Mouse (Mus musculus): ENCODE data around the gene Spata1. TPM values are rescaled to one million over a fixed set of nuclear protein-coding genes. Genes with fewer than 3 reads are reported as not detected.
A peak's percentile ranks its signal among the peaks of the same experiment; 100 is the strongest.

Gene Spata1
- polyA plus RNA-seq, 1 experiment: 0.56 TPM

DNA sequence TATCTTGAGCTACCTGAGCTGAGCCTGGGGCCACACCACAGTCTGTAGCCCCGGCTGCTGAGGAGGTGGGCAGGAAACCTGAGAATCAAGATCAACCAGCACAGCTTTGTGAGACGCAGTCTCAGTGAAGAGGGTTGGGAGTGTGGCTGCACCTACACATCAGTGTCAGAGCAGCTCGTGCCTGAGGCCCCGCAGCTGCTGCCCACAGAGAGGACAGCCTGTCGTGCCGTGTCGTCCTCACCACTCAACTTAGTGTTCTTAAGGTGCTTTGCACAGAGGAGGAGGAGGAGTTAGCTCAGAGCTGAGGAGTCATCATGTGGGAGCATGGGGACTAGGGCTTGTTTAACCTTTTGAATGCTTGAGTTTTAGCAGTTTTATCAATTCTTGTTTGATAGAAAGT is 73.7 kb downstream of the Spata1 start:
- no peak for TF ChIP-seq GATA1 (IDR thresholded peaks at IDR 0.05; ENCODE audit: borderline replicate concordance, low read length)
- no peak for TF ChIP-seq FLI1 (IDR thresholded peaks at IDR 0.05; ENCODE audit: low read length)
- Histone ChIP-seq H3K36me3 (replicated peaks; ENCODE audit: low read length) (peaks cover 91% of the 10 kb centered on the region), H3K4me1 (peaks cover 72% of the 10 kb centered on the region), H3K27me3 (replicated peaks) (peaks cover 1% of the 10 kb centered on the region), H3K4me3 (replicated peaks) (peak overlapping the region; percentile 12), H3K9me3 (no peaks in the 10 kb centered on the region)

DNA sequence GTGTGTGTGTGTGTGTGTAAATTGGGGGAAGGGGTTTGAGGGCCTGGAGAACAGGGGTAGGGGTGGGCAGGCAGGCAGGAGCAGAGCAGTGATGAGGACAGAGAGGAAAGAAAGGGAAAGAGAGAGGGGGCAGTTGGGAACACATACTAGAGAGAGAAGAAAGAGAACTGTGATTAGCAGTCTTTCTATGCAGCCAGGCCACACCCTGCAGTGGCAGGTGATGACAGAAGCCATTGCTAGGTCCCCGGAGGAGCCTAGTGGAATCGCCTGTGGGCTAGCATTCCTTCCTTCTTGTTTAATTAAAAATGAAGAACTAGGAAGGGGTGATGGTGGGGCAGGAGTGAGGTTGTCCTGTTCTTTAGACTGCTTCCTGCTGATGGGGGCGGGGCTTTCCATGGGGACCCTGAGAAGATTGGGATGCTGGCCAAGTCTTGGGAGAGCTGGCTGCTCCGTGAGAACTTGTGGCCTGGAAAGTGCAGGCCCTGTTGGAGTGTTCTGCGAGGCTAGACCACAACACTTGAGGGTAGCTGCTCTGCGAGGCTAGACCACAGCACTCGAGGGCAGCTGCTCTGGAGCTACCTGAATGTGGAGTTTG is 75.2 kb downstream of the Spata1 start:
- H3K4me1 ChIP-seq: peaks cover 72% of the 10 kb centered on the region
- H3K9me3 ChIP-seq: no peaks in the 10 kb centered on the region
- no peak for TF ChIP-seq FLI1 (IDR thresholded peaks at IDR 0.05; ENCODE audit: low read length)
- no peak for TF ChIP-seq GATA1 (IDR thresholded peaks at IDR 0.05; ENCODE audit: borderline replicate concordance, low read length)
- H3K36me3 ChIP-seq (replicated peaks; ENCODE audit: low read length): peaks cover 90% of the 10 kb centered on the region
- H3K4me3 ChIP-seq (replicated peaks): no peak overlapping the region
- peaks cover 3% of the 10 kb centered on the region for H3K27me3 ChIP-seq (replicated peaks)

DNA sequence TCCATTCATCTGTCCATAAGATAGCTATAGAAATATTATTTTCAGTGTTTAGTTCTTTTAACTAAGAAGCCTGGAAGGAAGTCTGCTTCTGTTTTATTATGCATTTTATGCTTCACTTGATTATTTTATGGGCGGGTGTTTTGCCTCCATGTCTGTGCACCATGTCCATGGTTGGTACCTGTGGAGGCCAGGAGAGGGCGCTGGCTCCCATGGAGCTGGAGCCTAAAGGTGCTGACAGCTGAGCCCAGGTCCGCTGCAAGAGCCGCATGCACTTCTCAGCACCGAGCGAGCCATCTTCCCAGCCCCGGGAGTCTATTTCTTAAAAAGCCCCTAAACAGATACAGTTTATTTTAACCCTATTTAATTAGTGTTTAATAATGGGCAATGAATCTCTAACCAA is 75.8 kb downstream of the Spata1 start:
- peaks cover 90% of the 10 kb centered on the region for H3K36me3 ChIP-seq (replicated peaks; ENCODE audit: low read length)
- H3K4me3 ChIP-seq (replicated peaks): no peak overlapping the region
- H3K4me1 ChIP-seq: peaks cover 75% of the 10 kb centered on the region
- TF ChIP-seq FLI1 (IDR thresholded peaks at IDR 0.05; ENCODE audit: low read length): no peak
- TF ChIP-seq GATA1 (IDR thresholded peaks at IDR 0.05; ENCODE audit: borderline replicate concordance, low read length): no peak
- H3K9me3 ChIP-seq: no peaks in the 10 kb centered on the region
- H3K27me3 ChIP-seq (replicated peaks): peaks cover 3% of the 10 kb centered on the region

DNA sequence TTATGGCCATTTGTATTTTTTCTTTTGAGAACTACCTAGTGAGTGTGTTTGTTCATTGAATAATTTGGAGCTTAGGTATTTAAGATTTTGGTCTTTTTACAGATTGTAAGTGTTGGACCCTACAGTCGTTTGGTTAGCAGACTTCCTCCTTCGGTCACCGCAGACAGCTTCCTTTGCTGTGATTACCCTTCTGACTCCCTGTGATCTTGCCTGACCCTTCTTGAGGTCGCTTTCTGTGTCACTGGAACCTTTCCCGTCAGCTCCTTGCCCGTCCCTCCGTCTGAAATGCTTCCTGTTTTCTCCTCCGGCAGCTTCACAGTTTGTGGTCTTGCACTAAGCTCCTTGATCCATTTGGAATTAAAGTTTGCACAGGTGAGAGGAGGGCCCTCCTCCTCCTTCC is 77.8 kb downstream of the Spata1 start:
- Histone ChIP-seq H3K27me3 (replicated peaks) (peaks cover 3% of the 10 kb centered on the region), H3K9me3 (peaks cover 6% of the 10 kb centered on the region; the same call in 1 of the 2 replicates), H3K36me3 (replicated peaks; ENCODE audit: low read length) (peaks cover 90% of the 10 kb centered on the region), H3K4me3 (replicated peaks) (peak overlapping the region; percentile 50), H3K4me1 (peaks cover 80% of the 10 kb centered on the region)
- TF ChIP-seq GATA1 (IDR thresholded peaks at IDR 0.05; ENCODE audit: borderline replicate concordance, low read length) (no peak), FLI1 (IDR thresholded peaks at IDR 0.05; ENCODE audit: low read length) (no peak)

DNA sequence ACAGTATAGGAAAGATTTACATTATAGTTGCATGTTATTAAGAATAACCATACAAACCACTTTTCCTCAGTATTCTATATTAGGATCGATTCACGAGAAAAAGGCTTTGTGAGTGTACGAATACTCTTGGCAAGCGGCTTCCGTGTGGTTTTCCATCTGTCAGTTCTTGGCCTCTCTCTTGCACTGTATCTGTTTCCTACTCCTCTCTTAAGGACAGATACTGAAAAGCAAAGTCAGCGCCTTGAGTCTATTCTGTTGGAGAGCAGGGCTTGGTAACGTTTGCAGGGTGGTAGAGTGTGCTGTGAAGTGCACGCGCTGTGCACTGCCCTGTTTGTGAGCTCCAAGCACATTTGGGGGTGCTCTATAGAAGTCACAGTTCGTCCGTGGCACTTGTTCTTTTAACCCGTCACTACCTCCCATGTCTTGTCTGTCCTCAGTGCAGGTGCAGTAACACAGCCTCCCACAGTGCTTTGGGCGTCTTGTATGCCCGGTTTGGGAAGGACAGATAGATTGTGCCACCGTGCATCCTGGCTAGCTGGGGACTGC is 79.5 kb downstream of the Spata1 start:
- H3K27me3 ChIP-seq (replicated peaks): peaks cover 3% of the 10 kb centered on the region
- peak overlapping the region; percentile 72 for H3K4me3 ChIP-seq (replicated peaks)
- peaks cover 94% of the 10 kb centered on the region for H3K36me3 ChIP-seq (replicated peaks; ENCODE audit: low read length)
- TF ChIP-seq GATA1 (IDR thresholded peaks at IDR 0.05; ENCODE audit: borderline replicate concordance, low read length) (no peak), FLI1 (IDR thresholded peaks at IDR 0.05; ENCODE audit: low read length) (no peak)
- H3K4me1 ChIP-seq: peaks cover 89% of the 10 kb centered on the region
- H3K9me3 ChIP-seq: peaks cover 9% of the 10 kb centered on the region; the same call in 1 of the 2 replicates

DNA sequence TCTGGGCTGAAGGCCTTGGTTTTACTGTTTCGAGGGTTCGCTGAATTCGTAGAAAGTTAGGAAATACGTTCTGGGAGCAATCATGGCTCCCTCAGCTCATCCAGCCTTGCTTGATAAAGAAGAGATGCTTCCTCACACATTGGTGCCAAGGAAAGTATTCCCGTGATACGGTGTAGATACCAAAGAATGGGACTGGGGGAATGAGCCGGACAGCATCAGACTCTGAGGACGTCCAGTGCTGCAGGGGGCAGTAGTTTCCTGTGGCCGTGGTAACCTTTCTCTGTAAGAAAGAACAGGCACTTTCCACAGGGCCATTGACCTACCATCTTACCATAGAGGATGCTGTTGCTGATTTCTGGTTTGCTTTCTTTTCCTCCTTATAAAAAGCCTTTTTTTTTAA is 80.0 kb downstream of the Spata1 start:
- H3K9me3 ChIP-seq: peaks cover 9% of the 10 kb centered on the region; the same call in 1 of the 2 replicates
- peaks cover 91% of the 10 kb centered on the region for H3K4me1 ChIP-seq
- no peak for TF ChIP-seq FLI1 (IDR thresholded peaks at IDR 0.05; ENCODE audit: low read length)
- no peak for TF ChIP-seq GATA1 (IDR thresholded peaks at IDR 0.05; ENCODE audit: borderline replicate concordance, low read length)
- peaks cover 3% of the 10 kb centered on the region for H3K27me3 ChIP-seq (replicated peaks)
- peaks cover 95% of the 10 kb centered on the region for H3K36me3 ChIP-seq (replicated peaks; ENCODE audit: low read length)
- peak overlapping the region; percentile 75 for H3K4me3 ChIP-seq (replicated peaks)

DNA sequence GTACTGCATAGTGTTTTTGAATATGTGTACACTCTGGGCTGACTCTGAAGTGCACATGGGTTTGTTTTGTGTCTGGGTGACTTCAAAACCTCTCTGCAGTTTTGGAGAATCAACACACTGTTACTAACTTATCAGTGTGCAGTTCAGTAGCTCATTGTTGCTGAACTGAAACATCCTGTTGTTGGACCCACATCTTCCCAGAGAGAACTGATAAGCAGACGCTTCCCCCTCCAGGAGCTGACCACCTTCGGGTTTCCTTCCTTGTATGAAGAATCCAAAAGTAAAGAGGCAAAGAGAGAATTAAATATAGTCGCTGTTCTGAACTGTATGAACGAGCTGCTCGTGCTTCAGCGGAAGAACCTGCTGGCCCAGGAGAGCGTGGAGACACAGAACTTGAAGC is 80.7 kb downstream of the Spata1 start:
- H3K27me3 ChIP-seq (replicated peaks): peaks cover 3% of the 10 kb centered on the region
- H3K4me3 ChIP-seq (replicated peaks): peak overlapping the region; percentile 76
- H3K9me3 ChIP-seq: peaks cover 9% of the 10 kb centered on the region; the same call in 1 of the 2 replicates
- peaks cover 94% of the 10 kb centered on the region for H3K4me1 ChIP-seq
- TF ChIP-seq GATA1 (IDR thresholded peaks at IDR 0.05; ENCODE audit: borderline replicate concordance, low read length): no peak
- TF ChIP-seq FLI1 (IDR thresholded peaks at IDR 0.05; ENCODE audit: low read length): no peak
- H3K36me3 ChIP-seq (replicated peaks; ENCODE audit: low read length): peaks cover 97% of the 10 kb centered on the region

DNA sequence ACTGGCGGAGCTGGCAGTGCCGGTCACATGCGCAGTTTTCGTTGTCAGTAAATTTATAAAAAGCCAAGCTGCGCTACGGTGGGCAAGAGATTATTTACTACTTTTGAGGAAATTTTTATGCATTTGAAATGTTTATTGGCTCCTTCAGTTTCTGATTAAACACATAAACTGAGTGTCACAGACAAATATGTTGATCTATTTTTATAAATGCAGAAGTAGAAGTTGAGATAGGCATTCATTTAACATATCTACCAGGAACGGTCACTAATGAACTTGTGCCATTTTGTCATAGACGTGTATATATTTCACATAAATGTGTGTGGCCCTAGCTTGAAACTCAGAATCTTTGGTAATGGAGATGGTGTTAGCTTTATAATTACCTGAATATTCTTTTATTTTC is 81.7 kb downstream of the Spata1 start:
- H3K27me3 ChIP-seq (replicated peaks): peaks cover 3% of the 10 kb centered on the region
- no peak overlapping the region for H3K4me3 ChIP-seq (replicated peaks)
- H3K36me3 ChIP-seq (replicated peaks; ENCODE audit: low read length): peaks cover 96% of the 10 kb centered on the region
- peaks cover 9% of the 10 kb centered on the region; the same call in 1 of the 2 replicates for H3K9me3 ChIP-seq
- no peak for TF ChIP-seq GATA1 (IDR thresholded peaks at IDR 0.05; ENCODE audit: borderline replicate concordance, low read length)
- no peak for TF ChIP-seq FLI1 (IDR thresholded peaks at IDR 0.05; ENCODE audit: low read length)
- H3K4me1 ChIP-seq: peaks cover 97% of the 10 kb centered on the region

DNA sequence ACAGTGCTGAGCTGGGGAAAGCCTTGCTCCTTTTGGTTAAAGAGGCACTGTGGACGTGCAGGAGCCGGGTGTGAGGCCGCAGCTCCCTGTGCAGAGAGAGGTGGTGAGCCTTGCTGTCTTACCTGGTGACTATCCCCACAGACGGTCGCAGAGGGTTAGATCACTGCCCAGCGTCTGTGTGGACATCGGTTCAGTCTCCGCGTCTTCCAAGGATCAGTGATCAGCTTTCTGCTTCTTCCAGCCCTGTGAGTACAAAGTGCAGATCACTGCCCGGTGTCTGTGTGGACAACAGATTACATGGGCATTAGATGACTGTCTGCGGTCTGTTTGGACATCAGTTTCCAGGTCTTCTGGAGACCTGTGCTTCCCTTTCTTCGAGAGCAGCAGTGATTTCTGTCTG is 85.0 kb downstream of the Spata1 start:
- Histone ChIP-seq H3K4me1 (peaks cover 93% of the 10 kb centered on the region), H3K4me3 (replicated peaks) (no peak overlapping the region), H3K9me3 (peaks cover 9% of the 10 kb centered on the region; the same call in 1 of the 2 replicates), H3K27me3 (replicated peaks) (no peaks in the 10 kb centered on the region), H3K36me3 (replicated peaks; ENCODE audit: low read length) (peaks cover 86% of the 10 kb centered on the region)
- TF ChIP-seq GATA1 (IDR thresholded peaks at IDR 0.05; ENCODE audit: borderline replicate concordance, low read length) (no peak), FLI1 (IDR thresholded peaks at IDR 0.05; ENCODE audit: low read length) (no peak)

DNA sequence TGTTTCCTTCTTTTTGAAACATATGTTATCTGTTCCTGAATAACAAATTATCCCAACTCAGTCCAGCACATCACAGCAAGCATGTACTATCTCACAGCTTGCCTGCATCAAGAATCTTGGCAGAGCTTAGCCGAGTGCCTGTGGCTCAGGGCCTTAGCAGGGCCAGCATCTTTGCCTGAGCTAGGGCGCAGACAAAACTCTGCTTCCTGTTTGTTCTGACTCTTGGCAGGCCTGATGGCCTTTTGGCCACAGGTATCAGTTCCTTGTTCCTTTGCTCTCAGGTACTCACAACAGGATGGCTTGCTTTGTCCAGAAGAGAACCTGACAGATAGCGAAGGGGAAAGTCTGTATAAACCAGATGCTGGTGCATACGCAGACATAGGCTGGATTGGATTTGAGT is 85.6 kb downstream of the Spata1 start:
- TF ChIP-seq FLI1 (IDR thresholded peaks at IDR 0.05; ENCODE audit: low read length) (no peak), GATA1 (IDR thresholded peaks at IDR 0.05; ENCODE audit: borderline replicate concordance, low read length) (no peak)
- Histone ChIP-seq H3K36me3 (replicated peaks; ENCODE audit: low read length) (peaks cover 85% of the 10 kb centered on the region), H3K9me3 (peaks cover 9% of the 10 kb centered on the region; the same call in 1 of the 2 replicates), H3K4me1 (peaks cover 93% of the 10 kb centered on the region), H3K27me3 (replicated peaks) (no peaks in the 10 kb centered on the region), H3K4me3 (replicated peaks) (no peak overlapping the region)
